Mouse (Mus musculus) adrenal gland, adult 8-10 months (tissue): ENCODE data around the gene Syce2. TPM values are rescaled to one million over a fixed set of nuclear protein-coding genes. Genes with fewer than 3 reads are reported as not detected.

Experiments
- DNase-seq: peaks from one replicate; pipeline ENCODE4 v3.0.0; 2022
- microRNA-seq, 2 experiments: library from miRNA; unstranded; fragments of <30 nt; microRNA quantifications; one replicate each; pipeline ENCODE4 v1.2.0; 2022
- total RNA-seq, 4 experiments: library from RNA; stranded (reverse); gene quantifications; 2 replicates each; pipeline ENCODE4 v1.2.4; 2022

Syce2 gene
- total RNA-seq, 4 experiments from 2014 or later, result 6.1 to 9.1 (median 7.1) TPM

- no peak for DNase-seq
These were observed 56.8 kb downstream of the Syce2 start for GRCm38 (mm10) chr8:84928456-84929306.

DNA sequence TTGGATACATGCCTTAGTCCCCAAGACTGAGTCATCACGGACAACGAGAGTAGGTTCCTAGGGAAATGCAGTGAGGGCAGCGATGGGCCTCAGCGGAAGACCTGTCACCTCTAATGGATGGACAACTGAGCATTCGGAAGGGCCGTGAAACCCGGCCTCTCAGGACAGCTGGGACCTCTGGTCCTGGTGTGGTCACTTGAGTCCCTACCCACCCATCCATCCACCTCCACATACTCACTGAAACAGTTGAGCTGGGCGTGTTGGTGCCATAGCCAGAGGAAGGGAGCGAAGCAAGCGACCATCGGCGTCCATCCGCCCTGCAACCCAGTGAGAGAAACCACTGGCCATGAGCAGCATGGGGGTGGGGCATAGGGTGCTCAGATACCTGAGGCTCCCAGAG, 58.7 kb downstream of the Syce2 start:
- no peak for DNase-seq

- no peak for DNase-seq
These were observed 62.1 kb downstream of the Syce2 start for GRCm38 (mm10) chr8:84933767-84934559.

DNA sequence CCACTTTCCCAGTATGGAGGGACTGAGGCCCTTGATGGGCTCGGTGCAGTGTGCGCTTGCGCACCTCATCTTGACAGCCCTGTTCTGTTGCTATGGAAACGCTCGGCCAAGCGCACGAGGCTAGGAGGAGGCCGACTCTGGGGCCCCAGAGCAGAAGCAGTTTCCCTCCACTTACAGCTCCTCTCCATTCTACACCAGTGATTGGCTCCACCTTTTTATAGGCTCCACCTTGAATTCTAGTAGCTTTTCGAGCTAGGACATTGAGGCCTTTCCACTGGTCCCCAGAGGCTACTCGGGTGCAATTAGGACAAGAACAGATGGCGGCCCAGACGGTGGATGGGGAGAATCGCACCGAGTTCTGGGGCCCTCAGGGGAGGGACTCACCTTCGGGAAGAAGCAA, 62.9 kb downstream of the Syce2 start:
- DNase-seq, result no peak

GRCm38 (mm10) chr8:84935489-84935888, 63.6 kb downstream of the Syce2 start:
- DNase-seq, result no peak

DNA sequence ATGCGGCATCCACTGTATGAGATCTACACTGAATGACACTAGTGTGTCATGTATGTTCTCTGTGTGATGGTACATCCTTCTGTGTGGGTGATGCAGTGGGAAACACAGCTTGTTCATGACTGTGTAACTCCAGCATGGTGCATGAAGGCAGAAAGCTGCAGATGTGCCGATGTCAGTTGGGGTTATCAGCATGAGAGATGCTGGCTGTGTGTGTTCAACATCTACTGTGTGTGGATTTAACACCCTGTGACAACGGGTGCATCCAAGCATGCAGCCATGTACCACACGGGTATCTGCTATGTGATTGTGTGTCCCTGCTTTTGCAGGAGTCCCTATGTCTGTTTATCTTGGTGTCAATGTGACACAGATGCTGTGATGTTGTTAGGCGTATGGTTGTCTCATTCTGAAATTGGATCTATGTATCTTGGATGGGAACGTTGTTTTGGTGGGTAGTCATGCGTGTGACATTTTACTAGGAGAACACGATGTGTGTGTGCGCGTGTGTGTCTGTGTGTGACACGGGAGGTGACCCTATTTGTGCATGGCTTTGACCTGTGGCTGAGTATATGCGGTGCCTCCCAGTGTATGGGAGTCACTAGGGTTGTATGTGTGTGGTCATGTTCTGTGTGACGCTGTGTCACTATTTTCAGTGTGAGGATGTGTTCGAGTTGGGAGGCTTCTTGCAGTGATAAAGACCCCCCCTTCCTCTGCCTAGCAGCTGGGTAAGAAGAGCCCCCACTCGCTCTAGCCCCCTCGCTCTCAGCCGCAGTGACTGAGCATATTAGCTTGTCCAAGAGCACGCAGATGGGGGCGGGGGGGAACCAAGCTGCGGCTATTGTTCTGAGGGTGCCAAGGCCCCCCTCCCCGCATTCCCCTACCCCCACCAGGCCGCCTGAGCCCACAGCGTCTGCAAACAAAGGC, 64.4 kb downstream of the Syce2 start:
- DNase-seq, result no peak

DNA sequence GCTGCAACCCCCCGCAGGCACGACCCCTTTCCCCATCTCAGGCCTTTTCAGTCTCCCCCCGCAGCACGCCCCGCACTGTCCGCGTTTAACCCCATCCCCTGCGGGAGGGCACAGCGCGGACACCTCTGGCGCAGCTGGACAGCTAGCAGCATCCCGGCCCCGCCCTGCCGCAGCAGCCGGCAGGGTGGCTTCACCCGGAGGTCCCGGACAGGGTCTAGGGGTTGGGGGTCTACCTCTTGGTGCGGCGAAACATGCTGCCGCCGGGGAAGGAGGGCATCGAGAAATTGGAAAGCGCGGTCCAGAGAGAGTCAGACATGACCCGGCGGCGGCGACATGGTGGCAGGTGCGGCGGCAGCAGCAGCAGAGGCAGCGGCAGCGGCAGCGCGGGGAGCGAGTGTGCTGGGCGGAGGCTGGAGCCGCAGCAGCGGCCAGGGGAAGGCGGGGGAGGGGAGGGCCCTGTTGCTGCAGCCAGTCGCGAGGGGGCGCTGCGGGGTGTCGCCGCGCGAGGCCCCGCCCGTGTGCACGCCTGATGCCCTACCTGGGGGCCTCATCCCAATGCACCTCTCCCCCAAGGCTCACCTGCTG, 65.1 kb downstream of the Syce2 start, which contains the start of gene Mast1:
Gene Mast1 (minus strand): TSS at position 398 of the 585 bp plus-strand sequence.
- DNase-seq, result no peak

Small RNA genes lying within 50 kb of the gene (microRNA-seq; reads per million reads assigned to microRNA genes)
- gene Gm24197 (0 to 0.34 reads per million in 2 experiments), gene Mir7069 (2.5 to 4.0 reads per million in 2 experiments)

Other genes with a start within 250 kb of the Syce2 start
- 10 to 100 TPM; 18.3 to 48.9 (median 22.3) TPM for gene Ier2, start 209.3 kb upstream of the Syce2 start, total RNA-seq
- gene Trmt1, start 185.8 kb upstream of the Syce2 start, total RNA-seq, result 100 to 1,000 TPM in 2 of 4 experiments, 10 to 100 TPM in 2; 75.4 to 109 (median 88.5) TPM
- gene Nacc1, start 184.2 kb upstream of the Syce2 start, total RNA-seq, result 10 to 100 TPM; 81.0 to 86.9 (median 83.7) TPM
- gene Lyl1, start 170.7 kb upstream of the Syce2 start, total RNA-seq, result 1 to 10 TPM; 3.1 to 5.6 (median 4.2) TPM
- gene G430095P16Rik, start 149.1 kb upstream of the Syce2 start, total RNA-seq, result under 1 TPM in 2 of 4 experiments, not detected in 2; 0.52 to 0.73 TPM
- gene Nfix, start 71.8 kb upstream of the Syce2 start, total RNA-seq, result 100 to 1,000 TPM in 3 of 4 experiments, 10 to 100 TPM in 1; 99.6 to 150 (median 117) TPM
- 10 to 100 TPM; 11.2 to 14.9 (median 12.5) TPM for gene Dand5, start 49.3 kb upstream of the Syce2 start, total RNA-seq
- gene Gadd45gip1, start 40.6 kb upstream of the Syce2 start, total RNA-seq, result 10 to 100 TPM; 63.6 to 68.4 (median 66.2) TPM
- 100 to 1,000 TPM; 107 to 125 (median 111) TPM for gene Rad23a, start 31.4 kb upstream of the Syce2 start, total RNA-seq
- gene Calr, start 25.2 kb upstream of the Syce2 start, total RNA-seq, result 100 to 1,000 TPM; 629 to 719 (median 673) TPM
- 10 to 100 TPM; 59.9 to 76.8 (median 68.0) TPM for gene Farsa, start 15.1 kb upstream of the Syce2 start, total RNA-seq
- 10 to 100 TPM; 51.9 to 66.4 (median 60.4) TPM for gene Gcdh, start 21.8 kb downstream of the Syce2 start, total RNA-seq
- under 1 TPM in 2 of 4 experiments, not detected in 2; 0.22 to 0.24 TPM for gene Klf1, start 29.8 kb downstream of the Syce2 start, total RNA-seq
- 10 to 100 TPM; 12.5 to 28.7 (median 22.2) TPM for gene Dnase2a, start 36.4 kb downstream of the Syce2 start, total RNA-seq
- gene Mast1, start 65.2 kb downstream of the Syce2 start, total RNA-seq, result 1 to 10 TPM; 2.1 to 9.2 (median 5.9) TPM
- gene Rtbdn, start 74.9 kb downstream of the Syce2 start, total RNA-seq, result under 1 TPM in 2 of 4 experiments, not detected in 2; 0.28 to 0.40 TPM
- 1 to 10 TPM in 2 of 4 experiments, not detected in 2; 1.7 to 2.3 TPM for gene Gm49661, start 97.3 kb downstream of the Syce2 start, total RNA-seq
- gene Prdx2, start 97.5 kb downstream of the Syce2 start, total RNA-seq, result 100 to 1,000 TPM; 651 to 758 (median 708) TPM
- gene Rnaseh2a, start 97.7 kb downstream of the Syce2 start, total RNA-seq, result 100 to 1,000 TPM in 3 of 4 experiments, 10 to 100 TPM in 1; 89.0 to 142 (median 110) TPM
- 100 to 1,000 TPM in 1 of 4 experiments, 10 to 100 TPM in 3; 39.9 to 211 (median 52.4) TPM for gene Junb, start 106.6 kb downstream of the Syce2 start, total RNA-seq
- gene Hook2, start 118.5 kb downstream of the Syce2 start, total RNA-seq, result 10 to 100 TPM in 2 of 4 experiments, 1 to 10 TPM in 2; 6.2 to 12.7 (median 10.5) TPM
- gene Best2, start 142.4 kb downstream of the Syce2 start, total RNA-seq, result not detected
- gene Asna1, start 153.2 kb downstream of the Syce2 start, total RNA-seq, result 100 to 1,000 TPM in 2 of 4 experiments, 10 to 100 TPM in 2; 96.4 to 107 (median 101) TPM
- 100 to 1,000 TPM; 134 to 159 (median 155) TPM for gene Trir, start 154.7 kb downstream of the Syce2 start, total RNA-seq
- gene Tnpo2, start 164.8 kb downstream of the Syce2 start, total RNA-seq, result 10 to 100 TPM; 67.7 to 85.8 (median 73.5) TPM
- gene Fbxw9, start 187.9 kb downstream of the Syce2 start, total RNA-seq, result 10 to 100 TPM; 15.0 to 29.6 (median 21.6) TPM
- 1 to 10 TPM in 1 of 4 experiments, not detected in 3; 1.3 TPM for gene Gm5741, start 195.9 kb downstream of the Syce2 start, total RNA-seq
- gene Dhps, start 199.6 kb downstream of the Syce2 start, total RNA-seq, result 10 to 100 TPM; 31.4 to 41.2 (median 33.2) TPM
- 10 to 100 TPM; 76.0 to 87.7 (median 81.1) TPM for gene Wdr83os, start 208.6 kb downstream of the Syce2 start, total RNA-seq
- gene Wdr83, start 209.2 kb downstream of the Syce2 start, total RNA-seq, result 10 to 100 TPM; 22.6 to 30.1 (median 29.2) TPM
- gene Man2b1, start 211.2 kb downstream of the Syce2 start, total RNA-seq, result 10 to 100 TPM; 53.4 to 60.8 (median 54.3) TPM